Mouse (Mus musculus) frontal cortex, postnatal 10 days (tissue): ENCODE measurements around the gene Rbl1.
A peak's percentile ranks its signal among the peaks of the same experiment; 100 is the strongest.
"Not testable (repeated sequence)": the region's sequence is repeated elsewhere in the genome, so short reads cannot be mapped to it uniquely, and the experiment has no call there.

Experiments
- DNase-seq, 2 experiments: peaks; one replicate each; pipeline ENCODE4 v3.0.0; 2022; ENCODE audit warnings: low spot score in 2 of 2, mixed read lengths in 1 of 2

The Rbl1 gene

GRCm38 (mm10) chr2:157172984-157173383 lies 31.4 kb downstream of the Rbl1 start:
- DNase-seq, result no peak

DNA sequence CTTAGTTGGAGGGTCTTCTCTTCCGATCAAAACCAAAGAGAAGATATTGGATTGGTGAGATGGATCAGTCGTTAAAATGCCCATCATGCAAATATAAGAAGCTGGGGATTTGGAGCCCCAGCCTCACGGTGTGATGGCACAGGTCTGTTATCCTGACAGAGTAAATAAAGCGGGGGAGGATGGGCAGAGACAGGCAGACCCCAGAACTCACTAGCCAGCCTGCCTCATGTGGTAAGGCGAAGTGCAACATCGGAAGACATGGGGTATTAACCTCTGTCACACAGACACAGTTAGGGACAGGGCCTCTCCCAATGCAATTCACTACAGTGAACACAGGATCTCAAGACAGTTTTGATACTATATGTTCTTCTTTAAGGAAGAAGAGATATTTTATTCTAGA lies 33.7 kb downstream of the Rbl1 start:
- no peak for DNase-seq

DNA sequence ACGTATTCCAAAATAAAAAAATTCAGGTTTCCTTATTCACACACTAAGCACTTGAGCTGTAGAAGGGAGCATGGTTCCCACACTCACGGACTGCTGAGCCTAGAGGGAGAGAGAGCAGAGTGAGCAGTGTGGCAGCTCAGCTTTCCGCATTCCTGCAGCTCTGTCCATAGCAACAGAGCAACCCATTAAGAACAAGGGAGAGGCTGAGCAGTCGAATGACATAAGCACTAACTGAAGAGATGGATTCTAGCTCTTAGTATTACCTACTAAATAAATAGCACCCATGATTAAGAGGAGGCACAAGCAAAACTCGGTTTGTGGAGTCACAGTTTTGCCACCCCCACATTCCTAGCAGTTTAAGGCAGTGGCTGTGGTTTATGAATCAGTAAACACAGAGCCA lies 34.2 kb downstream of the Rbl1 start:
- DNase-seq, result no peak

DNA sequence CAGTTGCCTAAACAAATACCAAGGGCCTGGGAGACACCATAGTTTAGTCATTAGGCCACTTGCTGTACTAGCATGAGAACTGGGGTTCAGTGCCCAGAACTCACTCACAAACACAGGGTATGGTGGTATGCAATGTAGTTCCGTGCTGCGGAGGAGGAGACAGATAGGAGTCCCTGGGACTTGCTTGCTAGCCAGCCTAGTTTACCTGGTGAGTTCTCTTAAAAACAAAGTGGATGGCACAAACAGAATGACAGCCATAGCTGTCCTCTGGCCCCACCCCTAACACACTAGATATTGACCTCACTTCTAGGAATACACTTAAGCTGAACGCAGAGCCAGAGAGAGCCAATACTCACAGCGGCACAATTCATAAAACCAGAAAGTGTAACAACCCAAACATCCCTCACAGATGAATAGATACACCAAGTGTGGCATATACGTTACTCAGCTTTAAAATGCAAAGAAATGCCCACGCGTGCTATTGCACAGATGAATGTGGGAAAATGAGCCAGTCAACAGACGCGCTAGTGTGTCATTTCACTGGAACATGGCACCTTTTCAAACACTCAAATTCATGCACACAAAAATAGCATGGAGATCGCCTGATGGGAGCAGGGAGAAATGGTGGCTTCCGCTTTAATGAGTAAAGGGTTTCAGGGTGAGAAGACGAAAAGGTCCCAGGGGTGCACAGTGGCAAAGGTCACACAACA lies 37.8 kb downstream of the Rbl1 start:
- DNase-seq, result no peak

GRCm38 (mm10) chr2:157165312-157166224 lies 38.8 kb downstream of the Rbl1 start:
- not testable (repeated sequence) for DNase-seq

GRCm38 (mm10) chr2:157164101-157164500 lies 40.2 kb downstream of the Rbl1 start:
- no peak for DNase-seq

DNA sequence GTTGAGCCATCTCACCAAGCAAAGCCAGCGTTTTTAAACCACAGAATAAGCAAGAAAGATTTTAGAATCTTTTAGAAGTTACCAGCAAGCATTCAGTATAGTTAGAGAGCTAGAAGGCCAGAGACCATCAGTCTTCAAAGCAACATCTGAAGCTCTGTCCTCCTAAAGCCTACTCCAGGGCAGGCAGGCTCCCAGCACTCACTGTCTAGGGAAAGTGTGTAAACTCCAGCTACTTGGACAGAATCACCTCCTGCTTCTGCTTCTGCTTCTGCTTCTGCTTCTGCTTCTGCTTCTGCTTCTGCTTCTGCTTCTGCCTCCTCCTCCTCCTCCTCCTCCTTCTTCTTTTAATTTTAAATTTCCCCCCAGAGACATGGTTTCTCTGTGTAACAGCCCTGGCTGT lies 48.3 kb downstream of the Rbl1 start:
- DNase-seq, result no peak

DNA sequence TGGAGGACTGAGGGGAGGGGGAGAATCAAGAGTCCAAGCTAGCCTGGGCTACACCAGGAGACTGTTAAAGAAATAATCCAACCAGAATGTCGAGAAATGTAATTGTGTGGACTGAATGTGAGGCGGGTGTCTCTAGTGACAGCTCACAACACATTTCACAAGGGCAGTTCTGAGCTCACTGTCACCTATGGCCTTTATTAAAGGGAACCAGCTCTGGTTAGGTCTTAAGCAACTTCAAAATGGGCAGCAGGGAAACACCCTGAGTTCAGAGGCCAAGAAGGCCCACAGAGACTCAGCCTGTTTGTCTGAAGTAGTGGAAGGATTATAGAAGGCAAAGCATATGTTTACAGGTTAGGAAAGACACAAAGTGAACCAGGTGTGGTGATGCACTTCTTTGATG lies 51.1 kb downstream of the Rbl1 start:
- no peak for DNase-seq

DNA sequence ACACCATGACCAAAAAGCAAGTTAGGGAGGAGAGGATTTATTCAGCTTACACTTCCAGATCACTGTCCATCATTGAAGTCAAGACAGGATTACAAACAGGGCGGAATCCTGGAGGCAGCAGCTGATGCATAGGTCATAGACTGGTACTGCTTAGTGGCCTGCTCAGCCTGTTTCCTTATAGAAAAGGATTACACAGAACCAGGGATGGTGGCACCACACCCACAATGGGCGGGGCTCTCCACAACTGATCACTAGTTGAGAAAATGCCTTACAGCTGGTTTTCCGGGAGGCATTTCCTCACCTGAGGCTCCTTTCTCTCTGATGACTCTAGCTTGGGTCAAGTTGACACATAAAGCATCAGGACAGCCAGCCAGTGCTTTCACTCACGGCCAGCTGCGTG lies 55.9 kb downstream of the Rbl1 start:
- DNase-seq, result no peak

DNA sequence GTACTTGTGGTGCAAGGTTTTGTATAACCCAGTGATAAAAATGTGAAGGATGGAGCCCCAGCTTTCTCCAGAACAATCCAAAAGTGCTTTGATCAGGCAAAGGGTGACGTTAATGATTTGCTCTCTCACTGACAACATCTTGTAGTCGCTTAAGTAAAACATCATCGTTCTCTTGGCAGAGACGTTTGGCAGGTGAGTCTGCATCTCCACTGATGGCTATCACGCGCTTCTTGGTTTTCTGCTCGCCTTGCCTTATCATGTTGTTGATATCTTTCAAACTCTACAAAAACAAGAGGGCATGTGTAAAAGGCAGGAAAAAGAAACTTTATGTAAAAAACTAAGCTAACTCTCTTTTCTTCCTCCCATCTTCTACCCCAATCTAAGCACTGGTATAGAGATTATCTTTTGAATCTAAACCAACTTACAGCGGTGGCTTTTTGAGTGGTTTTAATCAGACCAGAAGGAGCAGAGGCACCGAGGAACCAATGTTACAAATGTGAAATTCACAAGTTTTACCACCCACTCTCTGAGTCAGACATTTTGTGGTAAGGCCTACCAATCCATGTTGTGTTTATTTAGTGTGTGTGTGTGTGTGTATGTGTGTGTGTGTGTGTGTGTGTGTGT lies 56.8 kb downstream of the Rbl1 start:
- DNase-seq, result no peak

- DNase-seq, result no peak
Measured at GRCm38 (mm10) chr2:157145173-157145572, 59.2 kb downstream of the Rbl1 start.

DNA sequence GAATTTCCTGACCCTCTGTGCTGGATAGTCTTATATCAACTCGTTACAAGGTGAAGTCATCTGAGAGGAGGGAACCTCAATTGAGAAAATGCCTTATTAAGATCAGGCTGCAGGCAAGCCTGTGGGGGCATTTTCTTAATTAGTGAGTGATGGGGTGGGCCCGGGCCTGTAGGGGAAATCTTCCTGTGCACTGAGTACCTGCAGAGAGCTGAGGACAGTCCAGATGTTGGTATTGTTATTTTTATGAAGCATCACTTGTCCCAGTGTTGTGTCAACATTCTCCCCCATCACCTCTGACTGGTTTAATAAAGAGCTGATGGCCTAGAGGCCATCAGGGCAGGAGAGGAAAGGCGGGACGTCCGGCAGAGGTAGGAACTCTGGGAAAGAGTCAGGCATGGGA lies 60.2 kb downstream of the Rbl1 start:
- DNase-seq, result no peak

GRCm38 (mm10) chr2:157141962-157142361 lies 62.4 kb downstream of the Rbl1 start:
- no peak for DNase-seq

DNA sequence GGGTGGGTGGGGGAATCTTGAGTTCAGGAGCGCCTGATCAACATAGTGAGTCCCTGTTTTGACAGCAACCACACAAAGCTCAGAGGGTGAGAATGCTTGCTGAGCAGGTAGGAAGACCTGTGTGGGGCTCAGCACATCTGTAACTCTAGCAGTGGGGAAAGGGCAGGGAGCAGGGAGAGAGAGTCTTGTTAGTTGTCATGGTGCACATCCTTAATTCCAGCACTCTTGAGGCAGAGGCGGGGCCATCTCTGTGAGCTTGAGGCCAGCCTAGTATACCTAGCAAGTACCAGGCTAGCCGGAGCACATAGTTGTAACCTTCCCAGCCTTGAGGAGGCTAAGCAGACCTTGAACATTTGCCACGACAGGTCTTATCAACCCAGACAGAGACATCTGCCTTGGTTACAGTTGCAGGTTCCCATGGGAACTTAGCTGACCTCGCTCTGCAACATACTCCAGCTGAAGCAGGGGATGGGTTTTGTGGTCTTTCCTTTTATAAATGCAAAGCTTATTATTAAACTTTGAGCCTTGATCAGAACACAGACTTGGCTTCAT lies 65.0 kb downstream of the Rbl1 start:
- no peak for DNase-seq

DNA sequence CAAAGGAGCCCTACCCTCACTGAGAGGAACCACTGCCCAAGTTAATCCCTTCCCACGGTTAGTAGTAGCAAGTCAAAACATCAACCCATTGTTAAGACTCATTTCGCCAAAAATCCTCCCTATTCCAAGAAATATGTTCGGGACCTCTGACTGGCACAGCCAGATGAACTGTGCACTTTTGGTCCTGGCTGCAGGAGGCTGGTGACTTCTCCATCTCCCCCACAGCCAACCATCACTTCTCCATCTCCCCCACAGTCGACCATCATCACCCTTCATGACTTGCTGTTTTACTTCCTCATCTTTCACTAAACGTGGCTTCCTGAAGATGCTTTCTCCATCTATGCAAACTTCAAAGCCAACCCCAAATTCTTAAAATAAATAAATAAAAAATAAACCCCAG lies 65.5 kb downstream of the Rbl1 start:
- DNase-seq, result no peak

- DNase-seq, result no peak
Measured at GRCm38 (mm10) chr2:157137959-157138731, 66.2 kb downstream of the Rbl1 start.

- no peak for DNase-seq
Measured at GRCm38 (mm10) chr2:157136646-157137045, 67.7 kb downstream of the Rbl1 start.

GRCm38 (mm10) chr2:157136176-157136575 lies 68.2 kb downstream of the Rbl1 start:
- no peak for DNase-seq

GRCm38 (mm10) chr2:157135529-157136120 lies 68.7 kb downstream of the Rbl1 start:
- DNase-seq, result no peak

- DNase-seq, result peak; percentile 79 to 85
Measured at GRCm38 (mm10) chr2:157135014-157135413, 69.3 kb downstream of the Rbl1 start, which contains the start of gene Samhd1. Samhd1 (minus strand) TSS chr2:157135265.

DNA sequence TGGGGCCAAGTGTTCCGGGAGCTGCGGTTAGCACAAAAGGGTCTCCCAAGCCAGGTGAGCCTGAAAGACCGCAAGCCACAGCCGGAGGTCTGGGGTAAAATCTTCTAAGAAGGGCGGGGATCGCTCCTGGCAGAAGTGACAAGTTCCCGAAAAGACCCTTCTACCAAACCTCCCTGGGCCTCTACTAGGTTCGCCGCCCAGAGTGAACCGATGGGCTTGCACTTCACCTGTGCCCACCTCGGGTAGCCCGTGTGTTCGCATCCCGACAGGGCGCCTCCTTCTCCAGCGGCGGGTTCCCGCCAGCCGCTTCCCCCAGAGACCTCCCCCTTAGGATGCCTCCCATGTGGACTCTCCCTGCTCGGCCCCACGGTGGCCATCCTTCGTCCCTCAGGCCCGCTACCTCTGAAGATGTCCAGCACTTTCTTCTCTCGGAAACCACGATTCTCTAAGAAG lies 69.8 kb downstream of the Rbl1 start:
- DNase-seq, result peak in 1 of 2 experiments; percentile 9
